Mouse (Mus musculus): Measurements from ENCODE around the gene Tex9.
A peak's percentile ranks its signal among the peaks of the same experiment; 100 is the strongest.

Gene Tex9

GRCm38 (mm10) chr9:72496691-72497090, 4.7 kb upstream of the Tex9 start:
- no peak for TF ChIP-seq GATA4 (IDR thresholded peaks at IDR 0.05; ENCODE audit: insufficient replicate concordance, low read length)

GRCm38 (mm10) chr9:72493984-72494685, 2.1 kb upstream of the Tex9 start:
- no peak for TF ChIP-seq GATA4 (IDR thresholded peaks at IDR 0.05; ENCODE audit: insufficient replicate concordance, low read length)

- no peak for TF ChIP-seq GATA4 (IDR thresholded peaks at IDR 0.05; ENCODE audit: insufficient replicate concordance, low read length)
Measured at GRCm38 (mm10) chr9:72493465-72493864, 1.5 kb upstream of the Tex9 start.

GRCm38 (mm10) chr9:72491559-72492193, 336 bp downstream of the Tex9 start:
- no peak for TF ChIP-seq GATA4 (IDR thresholded peaks at IDR 0.05; ENCODE audit: insufficient replicate concordance, low read length)

GRCm38 (mm10) chr9:72489131-72489530, 2.9 kb downstream of the Tex9 start:
- TF ChIP-seq GATA4 (IDR thresholded peaks at IDR 0.05; ENCODE audit: insufficient replicate concordance, low read length), result no peak

- TF ChIP-seq GATA4 (IDR thresholded peaks at IDR 0.05; ENCODE audit: insufficient replicate concordance, low read length), result no peak
Measured at GRCm38 (mm10) chr9:72488523-72488922, 3.5 kb downstream of the Tex9 start.

- no peak for TF ChIP-seq GATA4 (IDR thresholded peaks at IDR 0.05; ENCODE audit: insufficient replicate concordance, low read length)
Measured at GRCm38 (mm10) chr9:72479276-72479675, 12.7 kb downstream of the Tex9 start.

- TF ChIP-seq GATA4 (IDR thresholded peaks at IDR 0.05; ENCODE audit: insufficient replicate concordance, low read length), result no peak
Measured at GRCm38 (mm10) chr9:72477306-72477705, 14.7 kb downstream of the Tex9 start.

GRCm38 (mm10) chr9:72475511-72475910, 16.5 kb downstream of the Tex9 start:
- TF ChIP-seq GATA4 (IDR thresholded peaks at IDR 0.05; ENCODE audit: insufficient replicate concordance, low read length), result no peak

- TF ChIP-seq GATA4 (IDR thresholded peaks at IDR 0.05; ENCODE audit: insufficient replicate concordance, low read length), result no peak
Measured at GRCm38 (mm10) chr9:72469851-72470250, 22.2 kb downstream of the Tex9 start.

- no peak for TF ChIP-seq GATA4 (IDR thresholded peaks at IDR 0.05; ENCODE audit: insufficient replicate concordance, low read length)
Measured at GRCm38 (mm10) chr9:72468616-72469015, 23.4 kb downstream of the Tex9 start.

- TF ChIP-seq GATA4 (IDR thresholded peaks at IDR 0.05; ENCODE audit: insufficient replicate concordance, low read length), result no peak
Measured at GRCm38 (mm10) chr9:72467551-72468407, 24.2 kb downstream of the Tex9 start.

GRCm38 (mm10) chr9:72465754-72466181, 26.2 kb downstream of the Tex9 start:
- TF ChIP-seq GATA4 (IDR thresholded peaks at IDR 0.05; ENCODE audit: insufficient replicate concordance, low read length), result peak; percentile 56; the same call in 1 of the 2 replicates

GRCm38 (mm10) chr9:72464806-72465205, 27.2 kb downstream of the Tex9 start:
- TF ChIP-seq GATA4 (IDR thresholded peaks at IDR 0.05; ENCODE audit: insufficient replicate concordance, low read length), result no peak

GRCm38 (mm10) chr9:72462427-72462826, 29.6 kb downstream of the Tex9 start:
- no peak for TF ChIP-seq GATA4 (IDR thresholded peaks at IDR 0.05; ENCODE audit: insufficient replicate concordance, low read length)

GRCm38 (mm10) chr9:72460767-72461166, 31.2 kb downstream of the Tex9 start:
- TF ChIP-seq GATA4 (IDR thresholded peaks at IDR 0.05; ENCODE audit: insufficient replicate concordance, low read length), result no peak
